Mouse (Mus musculus) left cerebral cortex, postnatal 36 days (tissue): ENCODE results near the gene Ppp1r12b. TPM values are rescaled to one million over a fixed set of nuclear protein-coding genes. Genes with fewer than 3 reads are reported as not detected.
A peak's percentile ranks its signal among the peaks of the same experiment; 100 is the strongest.

Source experiments
- DNase-seq, 2 experiments: peaks; one replicate each; pipeline ENCODE4 v3.0.0; 2021 to 2022; ENCODE audit warnings: low spot score in 2 of 2, mixed read lengths in 1 of 2
- intact Hi-C: fragments of 180-260 bp; cut with DNase I; formaldehyde crosslinking; loops from one replicate; pipeline ENCODE4 v1.15.1; 2025
- microRNA-seq: library from miRNA; unstranded; fragments of <30 nt; microRNA quantifications from one replicate; pipeline ENCODE4 v1.2.0, GENCODE M21; 2022
- total RNA-seq, 2 experiments: library from RNA; stranded (reverse); gene quantifications; 2 replicates each; pipeline ENCODE4 v1.2.3; 2021

The Ppp1r12b gene
- total RNA-seq, 2 experiments from 2014 or later = 75.6 to 88.7 TPM

DNA sequence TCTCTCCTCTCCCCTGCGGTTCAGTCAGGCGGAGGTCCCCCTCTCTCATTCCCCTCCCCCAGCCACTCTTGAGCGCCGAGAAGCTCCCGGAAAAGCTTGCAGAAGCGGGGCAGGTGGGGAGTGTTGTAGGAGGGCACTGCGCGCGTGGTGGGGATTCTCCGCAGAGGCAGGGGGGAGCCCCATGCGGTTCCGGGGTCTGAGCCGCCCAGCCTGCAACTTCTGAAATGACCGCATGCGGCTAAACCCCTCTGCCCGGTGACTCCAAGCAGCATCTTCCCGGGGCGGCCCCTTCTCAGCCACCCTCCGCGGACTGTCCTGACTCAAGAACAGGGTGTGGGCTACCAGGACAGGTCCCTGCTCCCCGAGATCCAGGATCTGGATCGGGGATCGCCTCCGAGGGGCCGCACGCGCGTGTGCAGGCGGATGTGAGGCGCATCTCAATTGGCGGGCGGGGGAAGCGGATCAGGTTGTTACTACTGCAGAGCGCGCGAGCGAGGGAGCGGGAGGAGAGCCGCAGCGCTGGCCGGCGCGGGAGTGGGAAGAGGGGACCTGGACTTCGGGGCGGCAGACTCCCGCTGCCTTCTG is 246.8 kb downstream of the Ppp1r12b start:
- intact Hi-C loops = no loop called here
- DNase-seq = peak; percentile 47 to 50

- no peak for DNase-seq
- intact Hi-C loops = no loop called here
Measured at GRCm38 (mm10) chr1:134708274-134708673, 247.5 kb downstream of the Ppp1r12b start.

- no peak for DNase-seq
- intact Hi-C loops = no loop called here
Measured at GRCm38 (mm10) chr1:134707516-134707915, 248.2 kb downstream of the Ppp1r12b start.

- intact Hi-C loops = no loop called here
- DNase-seq = no peak
Measured at GRCm38 (mm10) chr1:134706549-134706948, 249.2 kb downstream of the Ppp1r12b start.

Small RNAs within 50 kb of the gene (microRNA-seq; reads per million reads assigned to microRNA genes)
- not detected for gene Gm22232

Other genes with a start within 250 kb of the Ppp1r12b start
- 1 to 10 TPM; 2.4 to 4.2 TPM for gene Ube2t, start 6.6 kb upstream of the Ppp1r12b start, total RNA-seq
- 1 to 10 TPM; 1.6 to 1.7 TPM for gene Lgr6, start 149.3 kb upstream of the Ppp1r12b start, total RNA-seq
- gene Ptpn7, start 176.8 kb upstream of the Ppp1r12b start, total RNA-seq = under 1 TPM; 0.35 to 0.59 TPM
- gene Arl8a, start 190.9 kb upstream of the Ppp1r12b start, total RNA-seq = 100 to 1,000 TPM; 252 to 292 TPM
- gene Gpr37l1, start 211.7 kb upstream of the Ppp1r12b start, total RNA-seq = 100 to 1,000 TPM; 173 to 208 TPM